27 mouse cellular contexts compared by ENCODE assay signal in genomic region chr4:116693785-116694184, GRCm38 (mm10).
"Had no signal": no experiment of that assay in that cellular context is flagged by ENCODE, and none has a peak within 500 bp of the region (broad histone marks: within the 10 kb centered on the region; RNA-seq: fewer than 3 reads in every experiment).

No protein-coding gene starts in this region.

- H3K4me3 ChIP-seq: gastrocnemius, adult 2 months; heart, embryonic 10.5 days; heart, embryonic 12.5 days; hindbrain, embryonic 10.5 days; hindbrain, embryonic 12.5 days; kidney, embryonic 15.5 days; left cerebral cortex, adult 2 months; limb, embryonic 10.5 days; limb, embryonic 12.5 days; liver, embryonic 13.5 days; liver, embryonic 15.5 days had no signal

- H3K4me1 ChIP-seq: heart, embryonic 10.5 days; hindbrain, embryonic 10.5 days; hindbrain, embryonic 12.5 days; limb, embryonic 10.5 days; limb, embryonic 12.5 days had no signal

- H3K9me3 ChIP-seq: heart, embryonic 10.5 days; heart, embryonic 12.5 days; hindbrain, embryonic 10.5 days; hindbrain, embryonic 12.5 days; kidney, embryonic 15.5 days; limb, embryonic 10.5 days; limb, embryonic 12.5 days; liver, embryonic 13.5 days; liver, embryonic 15.5 days had no signal

- H3K4me2 ChIP-seq: heart, embryonic 12.5 days; hindbrain, embryonic 12.5 days; hindbrain, embryonic 14.5 days; kidney, embryonic 15.5 days; limb, embryonic 12.5 days; liver, embryonic 13.5 days; liver, embryonic 15.5 days had no signal

- H3K9ac ChIP-seq: heart, embryonic 12.5 days; hindbrain, embryonic 12.5 days; hindbrain, embryonic 14.5 days; kidney, embryonic 15.5 days; limb, embryonic 12.5 days; liver, embryonic 13.5 days; liver, embryonic 15.5 days had no signal

- H3K27ac ChIP-seq: gastrocnemius, adult 2 months; heart, embryonic 10.5 days; hindbrain, embryonic 10.5 days; hindbrain, embryonic 12.5 days; hindbrain, embryonic 14.5 days; kidney, embryonic 15.5 days; kidney, postnatal 0 days; left cerebral cortex, adult 2 months; limb, embryonic 10.5 days; limb, embryonic 12.5 days; liver, embryonic 13.5 days; liver, embryonic 15.5 days had no signal

- H3K27me3 ChIP-seq: heart, embryonic 12.5 days; hindbrain, embryonic 12.5 days; kidney, embryonic 15.5 days; limb, embryonic 12.5 days; liver, embryonic 13.5 days; liver, embryonic 15.5 days had no signal

- ATAC-seq: hindbrain, embryonic 16.5 days; intestine, embryonic 16.5 days had no signal

- DNase-seq: gastrocnemius, adult 2 months; gastrocnemius, postnatal 10 days; gastrocnemius, postnatal 25 days; heart, adult 18-20 months; heart, postnatal 10 days; heart, postnatal 4 days; kidney, adult 11 months; kidney, adult 2 months; kidney, adult 9 months; kidney, postnatal 14 days; kidney, postnatal 36 days; layer of hippocampus, adult 9-11 months; liver; liver, embryonic 13.5 days had no signal
